Mouse (Mus musculus) T-cell, adult 66 days (primary cell): ENCODE measurements around the gene Olfr995. TPM values are rescaled to one million over a fixed set of nuclear protein-coding genes. Genes with fewer than 3 reads are reported as not detected.

Experiments
- total RNA-seq, 2 experiments: library from RNA; stranded (reverse); gene quantifications; 3 replicates in 1 of 2; 4 replicates in 1 of 2; pipeline ENCODE4 v1.2.4; 2023

Gene Olfr995
- not detected for total RNA-seq

DNA sequence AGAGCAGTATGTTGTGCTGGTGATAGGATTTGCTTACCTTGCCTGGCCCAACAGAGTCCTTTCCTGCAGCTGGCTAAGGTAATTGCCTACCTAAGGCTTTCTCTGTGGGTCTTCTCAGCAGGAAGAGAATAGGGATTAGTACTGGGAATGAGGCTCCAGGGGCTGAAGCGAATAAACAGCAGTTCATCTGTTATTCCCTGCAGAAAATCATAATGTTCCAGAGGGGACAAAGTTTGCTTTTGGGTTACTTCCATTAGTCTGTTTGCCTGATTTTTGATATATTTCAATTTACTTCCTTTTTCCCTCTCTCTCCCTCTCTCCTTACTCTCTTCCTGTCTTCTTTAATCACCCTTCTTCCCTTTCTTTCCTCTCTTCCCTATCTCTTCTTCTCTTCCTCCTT is at the start of gene Olfr995:
Olfr995 (minus strand) TSS at position 101 of the 400 bp plus-strand sequence.

GRCm38 (mm10) chr2:85436351-85436750 is 7.1 kb downstream of the Olfr995 start, which contains the start of gene Olfr994:
Olfr994 (minus strand) TSS chr2:85436451.

DNA sequence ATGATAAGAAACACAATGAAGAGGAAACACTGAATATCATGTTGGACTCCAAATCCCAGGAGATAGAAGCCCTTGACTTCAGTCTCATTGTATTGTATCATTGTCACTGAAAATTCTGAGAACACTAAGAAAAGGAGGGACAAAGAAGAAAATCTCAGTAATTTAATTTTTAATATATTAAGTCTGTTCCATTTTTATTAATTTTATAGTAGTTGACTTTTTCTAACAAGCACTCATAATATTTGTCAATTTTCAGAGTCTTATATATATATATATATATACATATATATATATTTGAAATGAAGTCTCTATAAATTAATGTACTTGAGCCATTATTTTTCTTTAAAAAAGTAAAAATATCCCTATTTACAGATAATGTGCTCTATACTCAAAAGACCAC is 28.7 kb downstream of the Olfr995 start, which contains the start of gene Olfr993:
Olfr993 (minus strand) TSS at position 101 of the 400 bp plus-strand sequence.

GRCm38 (mm10) chr2:85409369-85409768 is 34.1 kb downstream of the Olfr995 start, which contains the start of gene Olfr992:
Olfr992 (minus strand) TSS chr2:85409469.

Other genes with a start within 250 kb of the Olfr995 start
- gene Lrrc55, start 246.4 kb downstream of the Olfr995 start, total RNA-seq, result not detected
- not detected for gene Olfr987, start 104.3 kb downstream of the Olfr995 start, total RNA-seq
- gene Olfr988, start 80.4 kb downstream of the Olfr995 start, total RNA-seq, result not detected
- not detected for gene Olfr992, start 34.2 kb downstream of the Olfr995 start, total RNA-seq
- gene Olfr993, start 28.8 kb downstream of the Olfr995 start, total RNA-seq, result not detected
- not detected for gene Olfr994, start 7.2 kb downstream of the Olfr995 start, total RNA-seq
- not detected for gene 4833423E24Rik, start 75.4 kb upstream of the Olfr995 start, total RNA-seq
- gene Olfr996, start 135.6 kb upstream of the Olfr995 start, total RNA-seq, result not detected
- gene Olfr998, start 145.3 kb upstream of the Olfr995 start, total RNA-seq, result not detected
- gene Olfr1000, start 168.3 kb upstream of the Olfr995 start, total RNA-seq, result not detected
- gene Olfr1002, start 207.1 kb upstream of the Olfr995 start, total RNA-seq, result not detected
- not detected for gene Olfr154, start 220.8 kb upstream of the Olfr995 start, total RNA-seq
- not detected for gene Olfr1006, start 235.1 kb upstream of the Olfr995 start, total RNA-seq
- not detected for gene Olfr1008, start 245.8 kb upstream of the Olfr995 start, total RNA-seq